ENCODE assay signal across 28 mouse cellular contexts in genomic region chr1:119153619-119154018, GRCm38 (mm10).
DNase-seq lines count a peak whose midpoint lies in the region; ATAC-seq and TF ChIP-seq lines count a peak whose summit lies in the region.
"Had no signal": no experiment of that assay in that cellular context is flagged by ENCODE, and none has a peak within 500 bp of the region (broad histone marks: within the 10 kb centered on the region; RNA-seq: fewer than 3 reads in every experiment).

No protein-coding gene starts in this region.

- H3K4me1 ChIP-seq in lung, postnatal 0 days (ENCODE audit: insufficient read depth, low read depth, low read length) = no peaks in the 10 kb centered on the region
- no peaks in the 10 kb centered on the region for H3K4me1 ChIP-seq in ES-Bruce4 (ENCODE audit: control insufficient read depth, insufficient read depth, low read length)
- no peaks in the 10 kb centered on the region for H3K4me1 ChIP-seq in hindbrain, embryonic 10.5 days (replicated peaks)
- H3K4me1 ChIP-seq: forebrain, embryonic 12.5 days; heart, embryonic 12.5 days; hindbrain, embryonic 15.5 days; liver, embryonic 12.5 days; midbrain, embryonic 10.5 days; midbrain, embryonic 15.5 days had no signal

- ATAC-seq in lung, postnatal 0 days = no peak
- ATAC-seq: forebrain, postnatal 0 days; inflammation-experienced regulatory T-cells, adult 6 months; liver, embryonic 12.5 days; midbrain, embryonic 15.5 days had no signal

- H3K27ac ChIP-seq in lung, postnatal 0 days (ENCODE audit: low read length) = no peak overlapping the region
- no peak overlapping the region for H3K27ac ChIP-seq in ES-Bruce4 (ENCODE audit: insufficient read depth, low read length)
- H3K27ac ChIP-seq in hindbrain, embryonic 10.5 days = no peak overlapping the region
- H3K27ac ChIP-seq: forebrain, embryonic 12.5 days; heart, adult 2 months; hindbrain, embryonic 15.5 days; limb, embryonic 13.5 days; liver, embryonic 12.5 days; midbrain, embryonic 10.5 days; midbrain, embryonic 15.5 days had no signal

- 98% methylated on average over 4 of the region's 4 CpGs for WGBS in lung, postnatal 0 days
- 96% methylated on average over 4 of the region's 4 CpGs for WGBS in hindbrain, embryonic 10.5 days

- H3K9ac ChIP-seq in lung, postnatal 0 days (replicated peaks; ENCODE audit: low read depth) = no peak overlapping the region
- H3K9ac ChIP-seq in ES-Bruce4 (ENCODE audit: low read depth, poor library complexity, severe bottlenecking) = no peak overlapping the region
- H3K9ac ChIP-seq: forebrain, embryonic 12.5 days; forebrain, postnatal 0 days; heart, embryonic 12.5 days; hindbrain, embryonic 15.5 days; limb, embryonic 13.5 days; liver, embryonic 12.5 days; midbrain, embryonic 15.5 days had no signal

- H3K4me3 ChIP-seq in lung, postnatal 0 days (ENCODE audit: low read depth, low read length) = no peak overlapping the region
- no peak overlapping the region for H3K4me3 ChIP-seq in ES-Bruce4 (ENCODE audit: low read depth, low read length)
- no peak overlapping the region for H3K4me3 ChIP-seq in hindbrain, embryonic 10.5 days
- H3K4me3 ChIP-seq: forebrain, embryonic 12.5 days; heart, adult 2 months; heart, embryonic 12.5 days; hindbrain, embryonic 15.5 days; limb, embryonic 13.5 days; liver, embryonic 12.5 days; midbrain, embryonic 10.5 days; midbrain, embryonic 15.5 days had no signal

- no peaks in the 10 kb centered on the region for H3K9me3 ChIP-seq in lung, postnatal 0 days (ENCODE audit: low read length)
- no peaks in the 10 kb centered on the region for H3K9me3 ChIP-seq in ES-Bruce4 (replicated peaks; ENCODE audit: control insufficient read depth, insufficient read depth, low read length, poor library complexity, severe bottlenecking)
- H3K9me3 ChIP-seq in hindbrain, embryonic 10.5 days = no peaks in the 10 kb centered on the region
- H3K9me3 ChIP-seq: hindbrain, embryonic 15.5 days; limb, embryonic 13.5 days; liver, embryonic 12.5 days; midbrain, embryonic 10.5 days; midbrain, embryonic 15.5 days had no signal

- H3K4me2 ChIP-seq in lung, postnatal 0 days (replicated peaks; ENCODE audit: low read depth, low read length) = no peak overlapping the region
- H3K4me2 ChIP-seq: forebrain, embryonic 12.5 days; heart, embryonic 12.5 days; hindbrain, embryonic 15.5 days; limb, embryonic 13.5 days; liver, embryonic 12.5 days; midbrain, embryonic 15.5 days had no signal

- H3K27me3 ChIP-seq in lung, postnatal 0 days (replicated peaks; ENCODE audit: insufficient read depth, low read length) = no peaks in the 10 kb centered on the region
- H3K27me3 ChIP-seq in ES-Bruce4 (ENCODE audit: control insufficient read depth, insufficient read depth, low read length, poor library complexity, severe bottlenecking) = no peaks in the 10 kb centered on the region
- no peaks in the 10 kb centered on the region for H3K27me3 ChIP-seq in hindbrain, embryonic 10.5 days (ENCODE audit: insufficient read depth, poor library complexity, severe bottlenecking)
- H3K27me3 ChIP-seq: CH12.LX; forebrain, embryonic 12.5 days; heart, embryonic 12.5 days; hindbrain, embryonic 15.5 days; limb, embryonic 13.5 days; liver, embryonic 12.5 days; midbrain, embryonic 15.5 days had no signal

- no peak for DNase-seq in lung, postnatal 0 days (ENCODE audit: low spot score)
- DNase-seq in lung, postnatal 25 days (ENCODE audit: low spot score) = no peak
- peak; percentile 86 for DNase-seq in R1 (ENCODE audit: low read depth, low spot score)
- no peak for DNase-seq in kidney, adult 9 months
- no peak for DNase-seq in spleen, adult 18-20 months
- DNase-seq in hindbrain, embryonic 10.5 days (ENCODE audit: low spot score) = no peak
- DNase-seq: adrenal gland, postnatal 14 days; cerebellum, adult 18-20 months; cerebellum, postnatal 10 days; forebrain, postnatal 0 days; heart, adult 2 months; kidney, adult 11 months; kidney, postnatal 4 days; lung, adult 18-20 months; lung, postnatal 10 days; right cerebral cortex, postnatal 25 days; thymus, adult 2 months; thymus, postnatal 4 days had no signal

- TF ChIP-seq EP300 in lung, postnatal 0 days (IDR thresholded peaks at IDR 0.05) = no peak
- no peak for TF ChIP-seq EP300 in ES-Bruce4 (IDR thresholded peaks at IDR 0.05; ENCODE audit: insufficient read depth, low read depth, low read length)

- peak; percentile 5; the same call in 1 of the 2 replicates for TF ChIP-seq CTCF in lung, postnatal 0 days (IDR thresholded peaks at IDR 0.05)
- peak; percentile 22 for TF ChIP-seq CTCF in ES-Bruce4 (IDR thresholded peaks at IDR 0.05; ENCODE audit: low read depth, low read length)

- H3K36me3 ChIP-seq in lung, postnatal 0 days (ENCODE audit: insufficient read depth, low read length) = no peaks in the 10 kb centered on the region
- H3K36me3 ChIP-seq in ES-Bruce4 (ENCODE audit: control insufficient read depth, insufficient read depth, low read length, poor library complexity, severe bottlenecking) = no peaks in the 10 kb centered on the region
- no peaks in the 10 kb centered on the region for H3K36me3 ChIP-seq in hindbrain, embryonic 10.5 days
- H3K36me3 ChIP-seq: forebrain, embryonic 12.5 days; heart, embryonic 12.5 days; hindbrain, embryonic 15.5 days; limb, embryonic 13.5 days; liver, embryonic 12.5 days; midbrain, embryonic 10.5 days; midbrain, embryonic 15.5 days had no signal

- TF ChIP-seq POLR2A in ES-Bruce4 (IDR thresholded peaks at IDR 0.05; ENCODE audit: insufficient read depth, low read length) = no peak
